Mouse (Mus musculus) layer of hippocampus, adult 11-12 months (tissue): ENCODE measurements around the gene Cldn34c4.

Source experiments
- DNase-seq: peaks from one replicate; pipeline ENCODE4 v3.0.0; 2022; ENCODE audit warnings: low spot score

Cldn34c4 gene

DNA sequence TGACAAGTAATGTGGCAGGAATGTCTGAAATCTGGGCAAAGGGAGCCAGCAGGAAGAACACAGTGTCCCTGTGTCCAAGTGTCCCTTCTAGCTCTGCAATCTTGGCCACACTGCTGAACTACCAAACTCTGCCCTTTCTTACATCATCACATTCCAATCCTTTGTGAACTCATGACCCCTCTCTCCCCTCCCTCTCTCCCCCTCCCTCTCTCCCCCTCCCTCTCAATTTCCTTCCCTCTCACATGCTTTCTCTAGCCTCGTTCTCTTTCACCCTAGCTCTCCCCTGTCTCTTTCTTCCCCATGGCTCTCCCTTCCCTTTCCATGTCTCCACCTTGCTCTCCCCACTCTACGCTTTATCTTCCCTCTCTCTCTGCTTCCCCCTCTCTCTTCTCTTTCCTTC lies at the start of gene Cldn34c4:
Cldn34c4 (minus strand) TSS at position 101 of the 400 bp plus-strand sequence.
- DNase-seq, result no peak

DNA sequence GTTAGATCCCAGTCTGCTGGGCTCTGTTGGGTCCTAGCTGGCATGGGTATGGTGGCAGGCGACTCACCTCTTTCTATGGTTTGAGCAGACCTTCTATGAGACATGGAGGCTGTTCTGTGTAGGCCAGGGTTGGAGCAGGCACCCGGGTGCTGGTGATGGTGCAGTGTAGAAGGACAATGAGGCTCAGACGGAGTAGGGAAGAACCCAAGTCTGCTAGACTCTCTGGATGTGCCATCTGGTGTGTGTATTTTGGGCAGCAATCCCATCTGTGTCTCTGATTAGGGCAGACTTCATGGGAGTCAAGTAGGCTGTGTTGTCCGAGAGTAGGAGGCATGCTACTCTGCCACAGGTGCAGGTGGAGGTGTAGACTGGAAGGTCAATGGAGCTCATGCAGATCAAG lies 10.7 kb upstream of the Cldn34c4 start:
- DNase-seq, result peak; percentile 5
